Mouse (Mus musculus): Measurements from ENCODE around the gene 2310022B05Rik.

The 2310022B05Rik gene

DNA sequence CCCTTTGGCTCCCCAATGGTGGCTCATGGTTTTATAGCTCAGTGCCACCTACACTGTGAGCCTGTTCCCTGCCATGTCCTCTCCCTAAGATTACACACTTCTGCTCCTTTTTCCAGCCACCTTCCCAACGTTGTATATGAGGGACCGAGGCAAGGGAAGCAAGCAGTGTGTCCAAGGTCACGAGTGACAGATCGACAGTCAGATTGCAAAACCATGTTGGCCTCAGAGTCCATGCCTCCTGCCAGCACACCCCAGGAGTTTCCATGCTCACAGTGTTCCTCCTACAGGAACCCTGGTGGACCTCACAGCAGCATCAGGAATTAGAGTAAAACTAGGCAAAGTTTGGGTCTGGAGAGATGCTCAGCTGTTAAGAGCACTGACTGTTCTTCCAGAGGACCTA lies 73.8 kb downstream of the 2310022B05Rik start:
- no peak for DNase-seq

DNA sequence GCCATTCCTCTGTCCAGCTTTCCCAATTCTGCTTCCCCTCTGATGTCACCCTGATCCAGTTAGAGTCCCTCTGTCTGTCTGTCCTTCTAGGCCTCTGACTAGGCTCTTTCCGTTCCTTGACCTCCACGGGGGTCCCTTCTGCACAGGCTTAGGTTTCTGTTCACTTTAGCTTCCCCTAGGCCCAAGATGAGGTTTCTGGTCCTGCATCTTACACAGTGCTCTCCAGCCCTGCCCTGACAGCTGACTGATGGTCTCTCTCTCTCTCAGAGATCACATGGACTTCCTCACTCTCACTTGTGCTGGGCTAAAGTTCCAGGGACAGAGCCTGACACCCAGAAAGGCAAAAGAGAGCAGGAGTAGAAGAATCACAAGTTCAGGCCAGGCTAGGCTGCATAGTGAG lies 76.6 kb downstream of the 2310022B05Rik start:
- no peak for DNase-seq
